Mouse (Mus musculus): ENCODE measurements at regions not wholly inside any gene's neighbourhood (a gene's known extent, or its start where the extent isn't known, plus 50 kb on each side); places are given as distances from the start of the nearest gene placed in this dataset.

DNA sequence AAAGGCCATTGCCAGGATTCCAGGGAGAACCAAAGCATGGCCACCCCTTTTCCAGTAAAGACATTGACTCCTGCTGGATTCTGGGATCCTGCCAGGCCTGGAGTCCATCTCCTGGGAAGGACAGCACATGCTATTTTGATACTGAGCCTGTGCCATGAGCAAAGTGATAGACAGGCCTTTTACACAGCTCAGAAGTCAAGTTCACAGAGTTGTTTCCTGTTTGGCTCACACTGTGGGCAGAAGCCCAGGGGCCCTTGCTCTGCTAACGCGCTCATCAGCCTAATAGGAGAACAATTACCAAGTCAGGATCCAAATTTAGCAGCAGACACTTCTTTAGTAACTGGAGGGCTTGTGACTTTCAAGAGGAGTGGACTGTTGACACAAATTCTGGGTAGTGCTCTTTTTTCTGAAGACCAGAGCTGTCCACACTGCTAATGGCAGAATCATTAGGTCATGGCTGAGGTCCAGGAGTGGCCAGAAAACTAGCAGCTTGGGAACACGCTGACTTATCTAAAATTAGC is 122.1 kb upstream of the Smim23 start:
- TF ChIP-seq POLR2A (IDR thresholded peaks at IDR 0.05; ENCODE audit: borderline replicate concordance, insufficient read depth, low read length) (no peak), CTCF (IDR thresholded peaks at IDR 0.05; ENCODE audit: borderline replicate concordance, insufficient read depth, low read depth, low read length) (no peak)

Data from cerebellum, adult 2 months (tissue).